Mouse (Mus musculus) stomach, embryonic 16.5 days (tissue): ENCODE measurements around the gene Igfbp2. TPM values are rescaled to one million over a fixed set of nuclear protein-coding genes. Genes with fewer than 3 reads are reported as not detected.

Experiments used
- ATAC-seq: fragments of 200-750 bp; cut with Nextera tagmentation; 2 replicates; pipeline ENCODE4 v1.8.0; 2017; ENCODE audit warnings: moderate number of reproducible peaks, moderate TSS enrichment; ENCODE audit not compliant: insufficient read depth, low FRiP score
- H3K27ac ChIP-seq: fragments of 300-500 bp; sonication (generic); 2 replicates; pipeline ENCODE4 v1.5.1; 2014; ENCODE audit warnings: low read length
- H3K27me3 ChIP-seq: fragments of 300-500 bp; sonication (generic); 2 replicates; pipeline ENCODE4 v1.6.1; 2014; ENCODE audit warnings: low read length, control low read depth, mixed read lengths; ENCODE audit not compliant: control insufficient read depth, insufficient read depth
- H3K36me3 ChIP-seq: fragments of 300-500 bp; sonication (generic); 2 replicates; pipeline ENCODE4 v1.6.1; 2014; ENCODE audit warnings: low read length; ENCODE audit not compliant: control insufficient read depth, insufficient read depth
- H3K4me1 ChIP-seq: fragments of 300-500 bp; sonication (generic); 2 replicates; pipeline ENCODE4 v1.6.1; 2014; ENCODE audit warnings: low read length, control low read depth, mixed read lengths; ENCODE audit not compliant: control insufficient read depth, insufficient read depth
- H3K4me2 ChIP-seq: fragments of 300-500 bp; sonication (generic); 2 replicates; pipeline ENCODE4 v1.6.1; 2014; ENCODE audit warnings: low read depth, low read length, mixed read lengths
- H3K4me3 ChIP-seq: fragments of 300-500 bp; sonication (generic); replicated peaks from 2 replicates; pipeline ENCODE4 v1.5.1; 2014; ENCODE audit warnings: mild to moderate bottlenecking, low read length
- H3K9ac ChIP-seq: fragments of 300-500 bp; sonication (generic); 2 replicates; pipeline ENCODE4 v1.6.1; 2014; ENCODE audit warnings: low read length
- H3K9me3 ChIP-seq: fragments of 300-500 bp; sonication (generic); replicated peaks from 2 replicates; pipeline ENCODE4 v1.6.1; 2016; ENCODE audit warnings: low read length, control low read depth; ENCODE audit not compliant: control insufficient read depth
- WGBS: fragments of 180-500 bp; shearing (Covaris S2); extraction: QIAGEN DNeasy Blood & Tissue Kit; methylation state at CpG from one replicate; pipeline ENCODE4 v1.1.7; 2014; 5-methylcytosine and 5-hydroxymethylcytosine counted together
- polyA plus RNA-seq: library from polyadenylated mRNA; unstranded; fragments of >200 nt; fragmentation: Nextera tagmentation; extraction: Ambion mirVana; gene quantifications from 2 replicates; pipeline ENCODE4 v1.2.1, GENCODE M21; 2015

The Igfbp2 gene
- polyA plus RNA-seq, 1 experiment from 2014 or later = 375 TPM

DNA sequence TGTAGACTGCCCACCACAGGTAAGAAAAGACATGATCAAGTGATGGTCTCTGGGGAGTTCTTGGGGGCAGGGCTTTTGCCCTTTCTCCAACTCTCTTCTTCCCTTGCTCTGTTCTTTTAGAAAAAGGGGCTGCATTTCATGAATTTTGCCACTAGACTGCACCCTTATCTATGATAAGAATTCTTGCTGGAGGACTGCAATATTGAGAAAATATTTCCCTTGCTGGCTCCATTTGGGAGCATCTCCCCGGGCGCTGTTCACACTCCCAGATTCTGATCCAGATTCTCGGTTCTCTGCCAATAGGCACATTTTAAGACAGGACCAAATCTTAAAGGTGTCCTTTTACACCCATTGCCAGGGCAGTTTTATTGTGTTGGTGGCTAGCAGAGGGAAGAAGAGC lies 51.8 kb downstream of the Igfbp2 start:
- no peaks in the 10 kb centered on the region; the same call in 1 of the 2 replicates for H3K27me3 ChIP-seq

GRCm38 (mm10) chr1:72877892-72878291 lies 53.6 kb downstream of the Igfbp2 start:
- H3K27ac ChIP-seq = no peak overlapping the region
- peak overlapping the region; percentile 34 for H3K4me2 ChIP-seq
- peak overlapping the region; percentile 57; the same call in 1 of the 2 replicates for H3K9ac ChIP-seq
- H3K4me1 ChIP-seq = peaks cover 13% of the 10 kb centered on the region
- H3K27me3 ChIP-seq = no peaks in the 10 kb centered on the region; the same call in 1 of the 2 replicates
- 11% methylated on average over 3 of the region's 3 CpGs for WGBS
- no peaks in the 10 kb centered on the region for H3K9me3 ChIP-seq
- no peaks in the 10 kb centered on the region for H3K36me3 ChIP-seq
- no peak overlapping the region for H3K4me3 ChIP-seq
- peak; percentile 55; the same call in 1 of the 2 replicates for ATAC-seq

More for the DNA sequence above, 51.8 kb downstream of the Igfbp2 start:
- H3K4me2 ChIP-seq = no peak overlapping the region
- H3K4me3 ChIP-seq = no peak overlapping the region
- peaks cover 17% of the 10 kb centered on the region for H3K4me1 ChIP-seq
- no peak for ATAC-seq
- H3K27ac ChIP-seq = 0 out of 2 replicates have a peak overlapping the region, but pooled peaks have one; percentile 52
- no peak overlapping the region; the same call in 1 of the 2 replicates for H3K9ac ChIP-seq
- WGBS = 29% methylated on average over 3 of the region's 3 CpGs
- H3K36me3 ChIP-seq = no peaks in the 10 kb centered on the region
- no peaks in the 10 kb centered on the region for H3K9me3 ChIP-seq

DNA sequence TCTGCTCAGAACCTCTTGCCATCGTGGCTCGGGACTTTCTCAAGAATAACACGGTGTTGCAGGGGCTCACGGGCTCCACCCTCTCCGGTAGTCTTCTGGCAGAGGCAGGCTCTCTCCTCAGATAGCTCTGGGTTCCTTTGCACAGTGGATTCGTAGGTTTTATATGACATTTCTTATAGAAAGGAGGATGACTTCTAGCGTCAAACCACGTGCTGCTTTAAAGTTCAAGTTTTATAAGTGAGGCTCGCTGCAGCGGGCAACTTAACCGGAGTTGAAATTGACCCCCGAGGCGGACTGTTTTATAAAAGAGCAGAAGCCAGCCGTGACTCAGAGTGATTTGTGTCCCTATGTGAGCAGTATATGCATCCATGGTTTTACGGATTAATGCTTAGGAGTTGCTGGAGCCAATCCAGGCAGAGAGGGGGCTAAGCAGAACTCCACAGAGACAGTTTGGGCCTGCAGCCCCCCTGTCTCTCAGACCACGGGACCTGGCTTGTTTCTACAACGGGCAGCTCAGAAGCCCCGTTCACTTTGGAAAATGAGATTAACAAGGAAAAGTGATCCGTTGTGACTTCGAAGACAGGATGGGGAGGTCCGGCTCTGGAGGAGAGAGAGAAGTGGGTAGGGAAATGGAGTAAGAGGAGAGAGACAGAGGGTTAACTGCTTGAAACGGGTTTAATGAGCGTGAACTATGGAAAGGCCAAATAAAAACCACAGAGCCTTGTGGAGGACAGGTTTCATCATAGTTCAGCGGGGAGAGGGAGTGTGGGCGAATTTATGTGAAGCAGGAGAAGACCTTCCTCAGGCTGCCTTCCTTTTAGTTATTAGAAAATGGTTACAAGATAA lies 54.4 kb downstream of the Igfbp2 start:
- H3K9me3 ChIP-seq = no peaks in the 10 kb centered on the region
- H3K27ac ChIP-seq = peak overlapping the region; percentile 38
- no peaks in the 10 kb centered on the region for H3K36me3 ChIP-seq
- H3K27me3 ChIP-seq = no peaks in the 10 kb centered on the region; the same call in 1 of the 2 replicates
- no peak for ATAC-seq
- H3K4me1 ChIP-seq = peaks cover 13% of the 10 kb centered on the region
- H3K4me2 ChIP-seq = peak overlapping the region; percentile 34
- H3K9ac ChIP-seq = peak overlapping the region; percentile 57
- H3K4me3 ChIP-seq = no peak overlapping the region
- WGBS = 34% methylated on average over 25 of the region's 25 CpGs

DNA sequence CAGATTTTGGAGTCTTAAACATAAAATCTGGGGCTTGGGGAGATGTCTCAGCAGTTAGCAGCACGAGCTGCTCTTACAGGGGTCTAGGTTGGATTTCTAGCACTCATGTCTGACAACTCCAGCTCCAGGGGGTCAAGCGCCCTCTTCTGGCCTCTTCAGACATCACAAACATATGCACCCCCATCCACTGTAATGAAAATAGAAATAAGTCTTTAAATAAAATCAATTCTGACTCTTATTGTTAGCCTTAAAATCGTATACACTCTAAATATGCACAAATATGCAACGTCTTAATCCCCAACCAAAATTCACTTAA lies 55.0 kb downstream of the Igfbp2 start:
- Histone ChIP-seq H3K9me3 (no peaks in the 10 kb centered on the region), H3K9ac (no peak overlapping the region), H3K4me3 (no peak overlapping the region), H3K4me1 (peaks cover 13% of the 10 kb centered on the region), H3K4me2 (no peak overlapping the region), H3K27ac (peak overlapping the region; percentile 38; the same call in 1 of the 2 replicates), H3K36me3 (no peaks in the 10 kb centered on the region), H3K27me3 (no peaks in the 10 kb centered on the region; the same call in 1 of the 2 replicates)
- ATAC-seq = no peak
- WGBS = 63% methylated on average over 4 of the region's 4 CpGs

- peak; percentile 85 for ATAC-seq
- 65% methylated on average over 11 of the region's 11 CpGs for WGBS
- H3K27me3 ChIP-seq = no peaks in the 10 kb centered on the region
- H3K4me2 ChIP-seq = no peak overlapping the region
- H3K4me1 ChIP-seq = peaks cover 11% of the 10 kb centered on the region
- no peaks in the 10 kb centered on the region for H3K9me3 ChIP-seq
- H3K9ac ChIP-seq = no peak overlapping the region
- H3K27ac ChIP-seq = peak overlapping the region; percentile 86
- no peak overlapping the region for H3K4me3 ChIP-seq
- H3K36me3 ChIP-seq = no peaks in the 10 kb centered on the region
Measured at GRCm38 (mm10) chr1:72885111-72885818, 61.0 kb downstream of the Igfbp2 start.

DNA sequence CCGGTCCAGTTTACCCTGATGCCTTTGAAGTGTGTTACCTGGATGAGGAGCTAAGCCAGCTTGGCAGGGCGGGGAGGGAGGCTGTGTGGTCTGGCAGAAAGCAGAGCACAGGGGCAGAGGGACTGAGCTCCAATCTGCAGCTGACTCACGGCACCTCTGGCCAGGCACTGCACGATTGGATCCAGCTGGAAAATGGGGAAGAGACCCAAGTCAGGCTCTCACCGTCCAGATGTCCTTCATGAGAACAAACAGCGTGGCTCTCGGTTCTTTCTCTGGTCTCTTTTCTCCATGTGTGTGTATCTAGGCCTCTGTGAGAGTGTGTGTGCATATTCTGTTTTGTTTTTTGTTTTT lies 61.5 kb downstream of the Igfbp2 start:
- 40% methylated on average over 7 of the region's 7 CpGs for WGBS
- ATAC-seq = peak; percentile 90
- Histone ChIP-seq H3K27me3 (no peaks in the 10 kb centered on the region), H3K27ac (peak overlapping the region; percentile 86), H3K9ac (no peak overlapping the region), H3K4me3 (no peak overlapping the region), H3K36me3 (no peaks in the 10 kb centered on the region), H3K4me2 (no peak overlapping the region), H3K4me1 (peaks cover 11% of the 10 kb centered on the region), H3K9me3 (no peaks in the 10 kb centered on the region)

GRCm38 (mm10) chr1:72887910-72888309 lies 63.6 kb downstream of the Igfbp2 start:
- Histone ChIP-seq H3K4me2 (no peak overlapping the region), H3K36me3 (no peaks in the 10 kb centered on the region), H3K9me3 (no peaks in the 10 kb centered on the region), H3K27ac (no peak overlapping the region), H3K9ac (no peak overlapping the region), H3K4me1 (peaks cover 11% of the 10 kb centered on the region), H3K27me3 (no peaks in the 10 kb centered on the region), H3K4me3 (no peak overlapping the region)
- WGBS = 35% methylated on average over 1 of the region's 1 CpGs
- no peak for ATAC-seq

- H3K27me3 ChIP-seq = no peaks in the 10 kb centered on the region
- H3K9ac ChIP-seq = no peak overlapping the region
- no peak overlapping the region for H3K4me2 ChIP-seq
- WGBS = 70% methylated on average over 2 of the region's 2 CpGs
- no peak overlapping the region for H3K27ac ChIP-seq
- no peak overlapping the region for H3K4me3 ChIP-seq
- H3K4me1 ChIP-seq = no peaks in the 10 kb centered on the region
- H3K9me3 ChIP-seq = no peaks in the 10 kb centered on the region
- no peak for ATAC-seq
- no peaks in the 10 kb centered on the region for H3K36me3 ChIP-seq
Measured at GRCm38 (mm10) chr1:72895821-72896220, 71.5 kb downstream of the Igfbp2 start.
